Mouse (Mus musculus) C2C12 (cell line): Measurements from ENCODE around the gene Lrrc23. TPM values are rescaled to one million over a fixed set of nuclear protein-coding genes. Genes with fewer than 3 reads are reported as not detected.

Source experiments
- H3K27me3 ChIP-seq: one replicate; pipeline ENCODE4 v1.6.1; 2011; ENCODE audit not compliant: control insufficient read depth, insufficient read depth, insufficient read length
- H3K36me3 ChIP-seq: one replicate; pipeline ENCODE4 v1.6.1; 2011; ENCODE audit not compliant: control insufficient read depth, insufficient read depth
- H3K4me3 ChIP-seq: one replicate; pipeline ENCODE4 v1.5.1; 2011; ENCODE audit warnings: mild to moderate bottlenecking, control low read depth; ENCODE audit not compliant: poor library complexity, insufficient read depth, severe bottlenecking
- H3K79me2 ChIP-seq: one replicate; pipeline ENCODE4 v1.6.1; 2011; ENCODE audit not compliant: control insufficient read depth, insufficient read depth
- H3K79me3 ChIP-seq: one replicate; pipeline ENCODE4 v1.6.1; 2011; ENCODE audit warnings: low read depth, control low read depth
- H3ac ChIP-seq: one replicate; pipeline ENCODE3; 2011; ENCODE audit warnings: low read depth; ENCODE audit not compliant: control insufficient read depth, insufficient read length
- CEBPB ChIP-seq: IDR thresholded peaks from one replicate; pipeline ENCODE4 v1.6.1; 2011; ENCODE audit warnings: low read depth, mild to moderate bottlenecking, control low read depth, moderate library complexity
- CTCF ChIP-seq: IDR thresholded peaks from one replicate; pipeline ENCODE4 v1.5.1; 2011; ENCODE audit not compliant: control insufficient read depth, insufficient read depth, insufficient read length
- FOSL1 ChIP-seq: IDR thresholded peaks from one replicate; pipeline ENCODE4 v1.8.0; 2011; ENCODE audit warnings: mild to moderate bottlenecking, low read length; ENCODE audit not compliant: poor library complexity, insufficient read depth, severe bottlenecking
- MAX ChIP-seq: IDR thresholded peaks from one replicate; pipeline ENCODE4 v1.6.1; 2011; ENCODE audit warnings: mild to moderate bottlenecking, control low read depth
- MYOD1 ChIP-seq: IDR thresholded peaks from one replicate; pipeline ENCODE4 v1.6.1; 2011; ENCODE audit warnings: low read depth; ENCODE audit not compliant: control insufficient read depth, insufficient read length
- MYOG ChIP-seq: IDR thresholded peaks from one replicate; pipeline ENCODE4 v1.6.1; 2011; ENCODE audit not compliant: control insufficient read depth, insufficient read length; ENCODE audit errors: extremely low read depth
- USF1 ChIP-seq: IDR thresholded peaks from one replicate; pipeline ENCODE4 v1.6.1; 2011; ENCODE audit warnings: low read depth, mild to moderate bottlenecking, control low read depth, moderate library complexity
- polyA plus RNA-seq: library from polyadenylated mRNA; unstranded; fragments of >200 nt; fragmentation: generic; extraction: Trizol; gene quantifications from one replicate; pipeline ENCODE4 v1.2.1, GENCODE M21; 2012; ENCODE audit warnings: missing spikeins

Lrrc23 gene
- polyA plus RNA-seq, 1 experiment = 0.13 TPM

DNA sequence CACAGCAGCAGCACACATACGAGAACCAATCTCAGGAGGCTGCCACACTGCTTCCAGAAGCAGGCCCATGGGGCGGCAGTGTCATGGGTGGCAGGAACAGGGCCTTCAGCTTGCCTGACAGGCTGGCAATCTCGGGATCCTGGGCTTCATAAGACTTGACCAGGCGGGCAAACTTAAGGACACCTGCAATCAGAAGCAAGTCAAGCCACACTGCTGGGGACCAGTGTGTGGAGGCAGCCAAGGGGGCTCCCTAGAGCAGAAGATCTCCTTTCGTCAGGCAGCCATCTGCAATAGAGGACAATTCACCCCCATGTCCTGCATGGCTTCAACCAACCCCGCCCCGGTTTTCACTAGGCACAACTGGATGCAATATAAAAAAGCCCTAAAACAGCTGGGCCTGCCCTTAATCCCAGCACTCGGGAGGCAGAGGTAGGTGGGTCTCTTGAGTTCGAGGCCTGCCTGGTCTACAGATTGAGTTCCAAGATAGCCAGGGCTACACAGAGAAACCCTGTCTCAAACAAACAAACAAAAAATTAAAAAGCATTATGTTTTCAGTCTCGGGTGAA, 40.2 kb downstream of the Lrrc23 start:
- H3K27me3 ChIP-seq = no peaks in the 10 kb centered on the region
- H3K36me3 ChIP-seq = peaks cover 18% of the 10 kb centered on the region
- peaks cover 10% of the 10 kb centered on the region for H3K79me2 ChIP-seq
- no peak overlapping the region for H3ac ChIP-seq
- TF ChIP-seq MAX (no peak), MYOG (no peak), USF1 (no peak), CTCF (no peak), FOSL1 (no peak), MYOD1 (no peak), CEBPB (no peak)
- no peak overlapping the region for H3K4me3 ChIP-seq
- H3K79me3 ChIP-seq = no peaks in the 10 kb centered on the region

GRCm38 (mm10) chr6:124738511-124739023, 41.0 kb downstream of the Lrrc23 start, which contains the start of gene Ptpn6:
Ptpn6 (minus strand) TSS chr6:124738714.
- Histone ChIP-seq H3K79me2 (peaks cover 10% of the 10 kb centered on the region), H3ac (no peak within 1 kb of the TSS), H3K36me3 (peaks cover 10% of the 10 kb centered on the region), H3K79me3 (no peaks in the 10 kb centered on the region), H3K27me3 (no peaks in the 10 kb centered on the region), H3K4me3 (no peak within 1 kb of the TSS)
- no peak for TF ChIP-seq MAX
- TF ChIP-seq CEBPB = no peak
- TF ChIP-seq CTCF = no peak
- no peak for TF ChIP-seq MYOD1
- no peak for TF ChIP-seq MYOG
- no peak for TF ChIP-seq USF1
- TF ChIP-seq FOSL1 = no peak

DNA sequence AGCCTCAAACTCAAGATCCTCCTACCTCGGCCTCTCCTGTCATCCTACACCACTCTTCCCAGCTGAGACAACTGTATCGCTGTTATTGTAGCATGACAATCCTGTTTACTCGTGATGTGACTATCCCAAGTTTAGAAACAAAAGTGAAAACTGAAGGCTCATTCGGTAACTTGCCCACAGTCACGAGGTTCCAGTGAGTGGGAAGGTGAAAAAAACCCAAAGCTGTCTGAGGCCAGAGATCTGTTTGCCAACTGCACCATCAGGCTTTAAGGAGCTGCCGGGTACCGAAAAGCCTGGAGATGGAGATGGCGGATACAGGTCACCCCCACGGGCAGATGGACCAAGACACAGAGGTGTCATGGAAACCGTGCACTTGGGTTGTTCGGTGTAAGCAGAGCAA, 42.5 kb downstream of the Lrrc23 start:
- H3K36me3 ChIP-seq = no peaks in the 10 kb centered on the region

GRCm38 (mm10) chr6:124734417-124734816, 45.1 kb downstream of the Lrrc23 start:
- Histone ChIP-seq H3K79me3 (no peaks in the 10 kb centered on the region), H3K4me3 (no peak overlapping the region), H3K36me3 (no peaks in the 10 kb centered on the region), H3ac (no peak overlapping the region), H3K27me3 (no peaks in the 10 kb centered on the region), H3K79me2 (peaks cover 5% of the 10 kb centered on the region)
- TF ChIP-seq MYOG (no peak), MYOD1 (no peak), CEBPB (no peak), CTCF (no peak), MAX (no peak), FOSL1 (no peak), USF1 (no peak)

More for the DNA sequence above, 42.5 kb downstream of the Lrrc23 start:
- Histone ChIP-seq H3ac (no peak overlapping the region), H3K79me3 (no peaks in the 10 kb centered on the region), H3K79me2 (peaks cover 10% of the 10 kb centered on the region), H3K4me3 (no peak overlapping the region), H3K27me3 (no peaks in the 10 kb centered on the region)
- TF ChIP-seq MAX (no peak), CEBPB (no peak), MYOG (no peak), FOSL1 (no peak), CTCF (no peak), USF1 (no peak), MYOD1 (no peak)

GRCm38 (mm10) chr6:124732476-124733370, 46.8 kb downstream of the Lrrc23 start:
- Histone ChIP-seq H3K79me2 (no peaks in the 10 kb centered on the region), H3K4me3 (no peak overlapping the region), H3ac (no peak overlapping the region), H3K79me3 (no peaks in the 10 kb centered on the region), H3K27me3 (no peaks in the 10 kb centered on the region), H3K36me3 (no peaks in the 10 kb centered on the region)
- TF ChIP-seq CEBPB (no peak), MYOG (no peak), FOSL1 (no peak), MYOD1 (no peak), CTCF (no peak), USF1 (no peak), MAX (no peak)
